Mouse (Mus musculus): Measurements from ENCODE around the gene Rrnad1.

DNA sequence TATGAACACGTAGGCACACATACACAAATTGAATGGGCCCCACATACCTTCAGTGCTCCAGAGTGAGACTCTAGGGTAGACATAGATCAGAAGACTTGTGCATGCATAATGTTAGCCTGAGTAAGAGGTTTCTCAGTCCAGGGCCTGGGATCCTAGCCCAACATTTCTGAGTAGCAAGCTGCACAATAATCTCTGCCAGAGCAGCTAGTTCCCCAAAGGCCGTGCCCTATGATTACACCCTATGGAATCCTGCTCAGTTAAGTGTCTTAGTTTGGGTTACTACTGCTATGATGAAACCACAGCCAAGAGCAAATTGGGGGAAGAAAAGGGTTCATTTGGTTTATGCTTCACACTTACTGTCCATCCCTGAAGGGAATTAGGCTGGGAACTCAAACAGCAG, 12.0 kb upstream of the Rrnad1 start:
- TF ChIP-seq CTCF (IDR thresholded peaks at IDR 0.05; ENCODE audit: control insufficient read depth, insufficient read depth, low read length) (no peak), POLR2A (IDR thresholded peaks at IDR 0.05; ENCODE audit: borderline replicate concordance, control insufficient read depth, low read depth, low read length) (no peak)
